Mouse (Mus musculus): Measurements from ENCODE around the gene Map6. TPM values are rescaled to one million over a fixed set of nuclear protein-coding genes. Genes with fewer than 3 reads are reported as not detected.

Map6 gene
- polyA plus RNA-seq, 1 experiment from 2014 or later, result 155 TPM

GRCm38 (mm10) chr7:99295104-99295503 is 27.9 kb downstream of the Map6 start:
- no peaks in the 10 kb centered on the region for H3K9me3 ChIP-seq
- H3K27ac ChIP-seq (replicated peaks), result peak overlapping the region; percentile 55; the same call in 1 of the 2 replicates
- H3K4me3 ChIP-seq, result no peak overlapping the region
- no peak overlapping the region for H3K4me2 ChIP-seq
- peaks cover 11% of the 10 kb centered on the region for H3K36me3 ChIP-seq
- no peak overlapping the region for H3K9ac ChIP-seq
- ATAC-seq (ENCODE audit: low FRiP score, low read depth), result no peak
- WGBS, result 65% methylated on average over 8 of the region's 8 CpGs
- peaks cover 30% of the 10 kb centered on the region for H3K4me1 ChIP-seq (replicated peaks)
- H3K27me3 ChIP-seq, result no peaks in the 10 kb centered on the region

- ATAC-seq (ENCODE audit: low FRiP score, low read depth), result no peak
- Histone ChIP-seq H3K27me3 (no peaks in the 10 kb centered on the region), H3K4me3 (no peak overlapping the region), H3K9me3 (no peaks in the 10 kb centered on the region), H3K4me2 (no peak overlapping the region), H3K36me3 (no peaks in the 10 kb centered on the region), H3K27ac (replicated peaks) (no peak overlapping the region; the same call in 1 of the 2 replicates), H3K4me1 (replicated peaks) (peaks cover 52% of the 10 kb centered on the region), H3K9ac (no peak overlapping the region)
- WGBS, result 13% methylated on average over 3 of the region's 3 CpGs
Measured at GRCm38 (mm10) chr7:99300650-99301175, 33.5 kb downstream of the Map6 start.

GRCm38 (mm10) chr7:99304029-99304428 is 36.8 kb downstream of the Map6 start:
- Histone ChIP-seq H3K9me3 (no peaks in the 10 kb centered on the region), H3K4me3 (no peak overlapping the region), H3K27ac (replicated peaks) (peak overlapping the region; percentile 78), H3K4me2 (no peak overlapping the region), H3K36me3 (no peaks in the 10 kb centered on the region), H3K4me1 (replicated peaks) (peaks cover 72% of the 10 kb centered on the region), H3K27me3 (no peaks in the 10 kb centered on the region), H3K9ac (no peak overlapping the region)
- 21% methylated on average over 6 of the region's 6 CpGs for WGBS
- ATAC-seq (ENCODE audit: low FRiP score, low read depth), result no peak

- H3K4me1 ChIP-seq (replicated peaks), result peaks cover 76% of the 10 kb centered on the region
- no peak overlapping the region for H3K4me2 ChIP-seq
Measured at GRCm38 (mm10) chr7:99304949-99305372, 37.7 kb downstream of the Map6 start.

GRCm38 (mm10) chr7:99305688-99306087 is 38.4 kb downstream of the Map6 start:
- no peak for ATAC-seq (ENCODE audit: low FRiP score, low read depth)
- no peak overlapping the region for H3K9ac ChIP-seq
- peaks cover 69% of the 10 kb centered on the region for H3K4me1 ChIP-seq (replicated peaks)
- H3K36me3 ChIP-seq, result no peaks in the 10 kb centered on the region
- no peak overlapping the region for H3K27ac ChIP-seq (replicated peaks)
- H3K4me2 ChIP-seq, result no peak overlapping the region
- H3K9me3 ChIP-seq, result no peaks in the 10 kb centered on the region
- no peaks in the 10 kb centered on the region for H3K27me3 ChIP-seq
- 88% methylated on average over 4 of the region's 4 CpGs for WGBS
- H3K4me3 ChIP-seq, result no peak overlapping the region

More at GRCm38 (mm10) chr7:99304949-99305372, 37.7 kb downstream of the Map6 start:
- Histone ChIP-seq H3K36me3 (no peaks in the 10 kb centered on the region), H3K27me3 (no peaks in the 10 kb centered on the region), H3K9me3 (no peaks in the 10 kb centered on the region), H3K27ac (replicated peaks) (peak overlapping the region; percentile 78), H3K4me3 (no peak overlapping the region), H3K9ac (no peak overlapping the region)
- WGBS, result 34% methylated on average over 5 of the region's 5 CpGs
- ATAC-seq (ENCODE audit: low FRiP score, low read depth), result peak; percentile 86

GRCm38 (mm10) chr7:99306640-99307039 is 39.4 kb downstream of the Map6 start:
- 38% methylated on average over 3 of the region's 3 CpGs for WGBS

GRCm38 (mm10) chr7:99311433-99311832 is 44.2 kb downstream of the Map6 start:
- H3K36me3 ChIP-seq, result peaks cover 9% of the 10 kb centered on the region
- no peaks in the 10 kb centered on the region for H3K27me3 ChIP-seq
- no peaks in the 10 kb centered on the region for H3K9me3 ChIP-seq
- ATAC-seq (ENCODE audit: low FRiP score, low read depth), result no peak
- H3K4me1 ChIP-seq (replicated peaks), result peaks cover 60% of the 10 kb centered on the region
- H3K4me2 ChIP-seq, result peak overlapping the region; percentile 35; the same call in 1 of the 2 replicates
- peak overlapping the region; percentile 30; the same call in 1 of the 2 replicates for H3K9ac ChIP-seq
- H3K27ac ChIP-seq (replicated peaks), result peak overlapping the region; percentile 91
- WGBS, result 24% methylated on average over 7 of the region's 7 CpGs
- no peak overlapping the region for H3K4me3 ChIP-seq

More at GRCm38 (mm10) chr7:99306640-99307039, 39.4 kb downstream of the Map6 start:
- Histone ChIP-seq H3K4me1 (replicated peaks) (peaks cover 74% of the 10 kb centered on the region), H3K4me2 (no peak overlapping the region), H3K9ac (no peak overlapping the region), H3K36me3 (no peaks in the 10 kb centered on the region), H3K27ac (replicated peaks) (no peak overlapping the region; the same call in 1 of the 2 replicates), H3K9me3 (no peaks in the 10 kb centered on the region), H3K27me3 (no peaks in the 10 kb centered on the region), H3K4me3 (no peak overlapping the region)
- ATAC-seq (ENCODE audit: low FRiP score, low read depth), result no peak

- Histone ChIP-seq H3K9ac (peak overlapping the region; percentile 30; the same call in 1 of the 2 replicates), H3K27me3 (no peaks in the 10 kb centered on the region), H3K4me3 (no peak overlapping the region), H3K27ac (replicated peaks) (peak overlapping the region; percentile 91), H3K4me2 (peak overlapping the region; percentile 35), H3K4me1 (replicated peaks) (peaks cover 54% of the 10 kb centered on the region), H3K9me3 (no peaks in the 10 kb centered on the region), H3K36me3 (peaks cover 15% of the 10 kb centered on the region)
- peak; percentile 49 for ATAC-seq (ENCODE audit: low FRiP score, low read depth)
- whole genome bisulfite sequencing, result 30% methylated on average over 4 of the region's 4 CpGs
Measured at GRCm38 (mm10) chr7:99312058-99312457, 44.8 kb downstream of the Map6 start.

- H3K4me1 ChIP-seq (replicated peaks), result peaks cover 49% of the 10 kb centered on the region
- no peaks in the 10 kb centered on the region for H3K9me3 ChIP-seq
- no peaks in the 10 kb centered on the region for H3K27me3 ChIP-seq
- ATAC-seq (ENCODE audit: low FRiP score, low read depth), result peak; percentile 66
- peaks cover 16% of the 10 kb centered on the region for H3K36me3 ChIP-seq
- peak overlapping the region; percentile 35 for H3K4me2 ChIP-seq
- peak overlapping the region; percentile 91 for H3K27ac ChIP-seq (replicated peaks)
- 0 out of 2 replicates have a peak overlapping the region, but pooled peaks have one; percentile 19 for H3K9ac ChIP-seq
- no peak overlapping the region for H3K4me3 ChIP-seq
- 14% methylated on average over 8 of the region's 8 CpGs for WGBS
Measured at GRCm38 (mm10) chr7:99312671-99313143, 45.5 kb downstream of the Map6 start.

- 48% methylated on average over 8 of the region's 8 CpGs for WGBS
- H3K4me1 ChIP-seq (replicated peaks), result peaks cover 50% of the 10 kb centered on the region
Measured at GRCm38 (mm10) chr7:99313253-99313652, 46.0 kb downstream of the Map6 start.

GRCm38 (mm10) chr7:99314565-99314964 is 47.3 kb downstream of the Map6 start:
- H3K4me2 ChIP-seq, result no peak overlapping the region
- ATAC-seq (ENCODE audit: low FRiP score, low read depth), result no peak
- H3K9me3 ChIP-seq, result no peaks in the 10 kb centered on the region
- no peak overlapping the region for H3K4me3 ChIP-seq
- peaks cover 58% of the 10 kb centered on the region for H3K4me1 ChIP-seq (replicated peaks)
- no peak overlapping the region for H3K27ac ChIP-seq (replicated peaks)
- WGBS, result 83% methylated on average over 4 of the region's 4 CpGs
- no peaks in the 10 kb centered on the region for H3K27me3 ChIP-seq
- H3K9ac ChIP-seq, result no peak overlapping the region
- peaks cover 23% of the 10 kb centered on the region for H3K36me3 ChIP-seq

More at GRCm38 (mm10) chr7:99313253-99313652, 46.0 kb downstream of the Map6 start:
- H3K9me3 ChIP-seq, result no peaks in the 10 kb centered on the region
- peak overlapping the region; percentile 35 for H3K4me2 ChIP-seq
- ATAC-seq (ENCODE audit: low FRiP score, low read depth), result no peak
- H3K27me3 ChIP-seq, result no peaks in the 10 kb centered on the region
- H3K4me3 ChIP-seq, result no peak overlapping the region
- no peak overlapping the region for H3K9ac ChIP-seq
- H3K27ac ChIP-seq (replicated peaks), result peak overlapping the region; percentile 91
- peaks cover 19% of the 10 kb centered on the region for H3K36me3 ChIP-seq

GRCm38 (mm10) chr7:99316207-99316606 is 49.0 kb downstream of the Map6 start:
- Histone ChIP-seq H3K4me1 (replicated peaks) (peaks cover 65% of the 10 kb centered on the region), H3K4me3 (no peak overlapping the region), H3K9me3 (no peaks in the 10 kb centered on the region), H3K27ac (replicated peaks) (no peak overlapping the region), H3K36me3 (peaks cover 23% of the 10 kb centered on the region), H3K4me2 (no peak overlapping the region), H3K9ac (no peak overlapping the region), H3K27me3 (no peaks in the 10 kb centered on the region)
- WGBS, result 82% methylated on average over 7 of the region's 7 CpGs
- ATAC-seq (ENCODE audit: low FRiP score, low read depth), result no peak
